Mouse (Mus musculus) testis, adult 2 months (tissue): ENCODE data around the gene Gm17455.

Source experiments
- CTCF ChIP-seq: fragments of 200-500 bp; IDR thresholded peaks from 2 replicates; pipeline ENCODE4 v1.5.1; 2012; ENCODE audit warnings: low read depth, mild to moderate bottlenecking, inconsistent platforms, low read length, moderate library complexity; ENCODE audit not compliant: control insufficient read depth, insufficient read depth, insufficient replicate concordance
- POLR2A ChIP-seq: fragments of 200-500 bp; IDR thresholded peaks from 2 replicates; pipeline ENCODE4 v1.6.1; 2012; ENCODE audit warnings: low read depth, mild to moderate bottlenecking, inconsistent platforms, low read length, moderate library complexity; ENCODE audit not compliant: control insufficient read depth

DNA sequence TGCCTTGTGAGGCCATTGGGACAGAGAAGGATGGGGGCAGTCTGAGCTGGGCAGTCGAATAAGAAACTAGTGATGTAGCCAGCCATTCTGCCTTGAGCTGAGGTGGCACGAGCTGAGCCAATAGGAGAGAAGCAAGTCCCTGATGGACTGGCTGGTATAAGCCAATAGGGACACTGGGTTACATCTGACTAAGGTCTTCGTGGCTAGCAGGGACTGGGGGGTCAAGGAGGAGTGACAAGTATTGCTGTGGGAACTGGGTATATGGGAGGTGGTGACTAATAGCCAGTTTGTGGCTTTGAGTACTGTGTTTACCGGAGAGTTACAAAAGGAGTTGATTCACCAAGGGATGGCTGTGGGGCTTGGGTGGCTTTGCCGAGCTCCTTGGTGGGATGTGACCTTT is 3.9 kb upstream of the Gm17455 start:
- no peak for TF ChIP-seq POLR2A
- no peak for TF ChIP-seq CTCF
